Mouse (Mus musculus) heart, adult 2 months (tissue): ENCODE measurements at regions not wholly inside any gene's neighbourhood (a gene's known extent, or its start where the extent isn't known, plus 50 kb on each side); places are given as distances from the start of the nearest gene placed in this dataset.

Source experiments
- DNase-seq, 2 experiments: peaks; one replicate each; pipeline ENCODE4 v3.0.0; 2021
- H3K27ac ChIP-seq: fragments of 200-600 bp; 2 replicates; pipeline ENCODE4 v1.8.1; 2022
- H3K27me3 ChIP-seq: fragments of 200-500 bp; 2 replicates; pipeline ENCODE4 v1.6.1; 2012; ENCODE audit warnings: mild to moderate bottlenecking, low read length, inconsistent platforms, mixed read lengths; ENCODE audit not compliant: control insufficient read depth, insufficient read depth
- H3K36me3 ChIP-seq: fragments of 200-500 bp; 2 replicates; pipeline ENCODE4 v1.6.1; 2012; ENCODE audit warnings: low read length, inconsistent platforms; ENCODE audit not compliant: control insufficient read depth, insufficient read depth
- H3K4me1 ChIP-seq: fragments of 200-500 bp; 2 replicates; pipeline ENCODE4 v1.6.1; 2011; ENCODE audit warnings: low read length; ENCODE audit not compliant: control insufficient read depth, insufficient read depth
- H3K4me3 ChIP-seq: fragments of 200-600 bp; 2 replicates; pipeline ENCODE4 v1.8.1; 2022
- H3K79me2 ChIP-seq: fragments of 200-500 bp; replicated peaks from 2 replicates; pipeline ENCODE4 v1.6.1; 2012; ENCODE audit warnings: mild to moderate bottlenecking, inconsistent platforms, low read length, moderate library complexity, mixed read lengths; ENCODE audit not compliant: control insufficient read depth, insufficient read depth
- H3K9ac ChIP-seq: fragments of 200-500 bp; 2 replicates; pipeline ENCODE4 v1.6.1; 2012; ENCODE audit warnings: low read depth, mild to moderate bottlenecking, control low read depth, inconsistent platforms, low read length, mixed read lengths
- CTCF ChIP-seq: fragments of 200-600 bp; IDR thresholded peaks from 2 replicates; pipeline ENCODE4 v1.8.1; 2022; ENCODE audit warnings: antibody characterized with exemption, mild to moderate bottlenecking, moderate library complexity
- EP300 ChIP-seq: fragments of 200-500 bp; IDR thresholded peaks from 2 replicates; pipeline ENCODE4 v1.6.1; 2011; ENCODE audit warnings: low read depth, low read length, control low read depth; ENCODE audit not compliant: insufficient read depth
- POLR2A ChIP-seq: fragments of 200-500 bp; IDR thresholded peaks from 2 replicates; pipeline ENCODE4 v1.6.1; 2011; ENCODE audit warnings: mild to moderate bottlenecking, low read depth, low read length, control low read depth; ENCODE audit not compliant: insufficient read depth
- WGBS: fragments of 180-500 bp; shearing (Covaris S2); methylation state at CpG from one replicate; pipeline ENCODE4 v1.1.7; 2018; 5-methylcytosine and 5-hydroxymethylcytosine counted together
- intact Hi-C: fragments of 180-260 bp; cut with DNase I; formaldehyde crosslinking; loops from one replicate; pipeline ENCODE4 v1.15.1; 2025

DNA sequence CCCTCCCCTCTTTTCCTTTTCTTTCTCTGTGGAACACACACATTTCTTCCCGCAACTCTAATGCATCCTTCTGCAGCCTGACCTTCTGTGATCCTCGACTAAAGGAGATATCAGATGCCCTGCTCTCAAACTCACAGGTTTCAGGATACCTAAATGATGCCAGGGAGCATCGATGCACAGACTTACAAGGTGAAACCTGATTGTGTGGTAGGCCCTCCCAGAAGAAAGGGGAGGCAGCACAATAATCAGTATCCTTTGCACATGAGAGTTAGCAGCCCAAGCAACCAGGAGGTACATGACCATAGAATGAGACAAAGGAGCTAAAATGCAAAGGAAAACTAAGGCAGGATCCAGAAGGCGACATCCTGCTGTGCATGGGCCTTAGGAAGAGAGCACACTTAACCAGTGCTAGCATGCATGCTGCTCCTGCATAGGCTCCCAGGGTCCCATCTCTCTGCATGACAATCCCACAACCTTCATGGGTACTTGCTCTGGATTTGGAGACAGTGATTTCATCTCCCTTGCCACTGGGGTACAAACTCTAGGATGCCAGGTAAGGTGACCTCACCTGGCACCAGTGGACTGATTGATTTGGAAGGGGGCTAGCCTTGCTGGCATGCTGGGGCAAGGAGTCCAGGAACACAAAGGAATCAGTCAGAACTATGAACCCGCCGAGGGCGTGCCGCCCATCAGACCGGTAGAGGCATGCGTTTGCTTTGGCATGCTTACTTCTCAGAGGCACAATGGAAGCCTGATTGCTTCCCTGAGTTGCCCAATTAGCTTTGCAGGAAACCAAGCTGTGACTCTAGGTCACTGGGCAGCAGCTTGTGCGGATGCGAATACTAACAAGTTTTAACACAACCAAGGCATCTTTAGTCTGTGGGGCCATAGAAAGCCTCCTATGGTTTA, 1142.7 kb downstream of the Mrps31 start:
- no peaks in the 10 kb centered on the region for H3K79me2 ChIP-seq
- H3K4me1 ChIP-seq = no peaks in the 10 kb centered on the region
- no peaks in the 10 kb centered on the region for H3K27me3 ChIP-seq
- H3K27ac ChIP-seq = no peak overlapping the region
- H3K9ac ChIP-seq = no peak overlapping the region
- no peaks in the 10 kb centered on the region for H3K36me3 ChIP-seq
- peak in 1 of 2 experiments; percentile 4 for DNase-seq
- 74% methylated on average over 12 of the region's 12 CpGs for WGBS
- TF ChIP-seq POLR2A = no peak
- TF ChIP-seq EP300 = no peak
- TF ChIP-seq CTCF = no peak
- H3K4me3 ChIP-seq = no peak overlapping the region
- intact Hi-C loops = no loop called here

DNA sequence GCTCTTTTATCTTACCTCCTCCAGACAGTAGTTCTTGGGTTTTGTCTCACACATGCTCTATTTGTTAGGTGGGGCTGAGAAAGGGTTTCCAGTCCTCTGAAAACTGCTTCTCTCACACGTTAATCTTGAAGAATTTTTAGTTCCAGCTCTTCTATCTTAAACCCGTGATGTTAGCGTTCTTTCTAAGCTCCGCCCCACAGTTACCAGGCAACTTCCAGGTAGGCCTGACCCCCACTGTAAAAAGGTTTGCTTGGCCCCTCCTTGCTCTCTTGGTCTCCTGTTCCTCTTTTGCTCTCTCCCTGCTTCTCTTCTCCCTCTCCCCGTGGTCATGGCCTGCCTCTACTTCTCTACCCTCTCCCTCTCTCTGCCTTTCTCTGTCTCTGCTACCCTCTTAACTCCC, 1149.7 kb downstream of the Mrps31 start:
- Histone ChIP-seq H3K27ac (no peak overlapping the region), H3K27me3 (no peaks in the 10 kb centered on the region), H3K4me3 (no peak overlapping the region), H3K36me3 (no peaks in the 10 kb centered on the region), H3K4me1 (no peaks in the 10 kb centered on the region), H3K79me2 (no peaks in the 10 kb centered on the region), H3K9ac (no peak overlapping the region)
- no peak for DNase-seq
- TF ChIP-seq POLR2A (no peak), CTCF (no peak), EP300 (no peak)
- 77% methylated on average over 5 of the region's 5 CpGs for WGBS
- intact Hi-C loops = no loop called here

DNA sequence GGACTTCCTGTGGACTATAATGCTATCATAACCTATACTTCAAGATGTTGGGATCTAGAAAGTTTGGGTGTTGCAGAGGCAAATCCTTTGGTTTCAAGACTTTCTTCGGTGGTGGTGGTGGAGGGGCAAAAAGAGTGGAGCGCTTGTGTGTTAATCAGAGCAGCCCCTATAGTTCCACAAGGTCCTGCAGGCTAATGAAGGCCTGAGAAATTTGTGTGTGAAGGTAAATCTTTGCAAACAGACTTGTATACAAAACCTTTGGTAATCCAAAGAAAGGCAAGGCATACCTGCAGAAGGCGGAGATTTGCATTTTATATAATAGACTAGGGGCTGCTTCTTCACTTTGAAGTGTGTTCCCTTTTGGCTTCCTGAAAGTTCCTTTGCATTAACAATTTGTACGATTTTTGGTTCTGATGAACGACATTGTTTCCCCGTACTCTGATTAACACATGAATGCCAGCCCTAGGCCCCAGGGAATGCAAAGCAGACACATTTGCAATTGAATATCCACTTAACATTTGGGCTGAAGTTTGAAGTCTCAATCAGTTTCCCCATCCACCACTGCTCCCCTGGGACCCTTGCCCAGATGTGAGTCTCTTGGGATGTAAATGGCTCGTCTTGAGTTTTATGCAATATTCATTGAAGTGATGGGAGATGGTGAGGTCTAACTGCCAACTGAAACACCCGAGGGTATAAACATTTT, 1150.7 kb downstream of the Mrps31 start:
- H3K9ac ChIP-seq = no peak overlapping the region
- DNase-seq = no peak
- no peak overlapping the region for H3K27ac ChIP-seq
- no peak overlapping the region for H3K4me3 ChIP-seq
- no peaks in the 10 kb centered on the region for H3K4me1 ChIP-seq
- H3K79me2 ChIP-seq = no peaks in the 10 kb centered on the region
- WGBS = 56% methylated on average over 8 of the region's 8 CpGs
- intact Hi-C loops = no loop called here
- H3K27me3 ChIP-seq = no peaks in the 10 kb centered on the region
- H3K36me3 ChIP-seq = no peaks in the 10 kb centered on the region
- TF ChIP-seq POLR2A (no peak), EP300 (no peak), CTCF (no peak)

DNA sequence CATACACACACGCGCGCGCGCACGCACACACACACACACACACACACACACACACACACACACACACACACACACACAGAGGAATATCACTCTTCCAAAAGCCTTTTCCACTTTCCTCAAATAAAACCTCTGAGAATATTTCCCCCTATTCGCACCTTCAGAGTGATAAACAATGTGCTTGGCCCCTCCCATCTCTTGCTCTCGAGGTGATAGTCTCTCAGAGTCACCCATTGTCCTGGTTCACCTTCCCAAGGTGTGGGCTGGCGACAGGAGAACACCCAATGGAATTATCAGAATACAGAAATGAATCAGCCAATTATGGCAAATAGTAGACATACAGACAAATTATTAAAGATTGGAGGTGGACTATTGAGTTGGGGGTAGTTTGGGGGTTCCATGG, 1151.3 kb downstream of the Mrps31 start:
- H3K36me3 ChIP-seq = no peaks in the 10 kb centered on the region
- H3K4me1 ChIP-seq = no peaks in the 10 kb centered on the region
- intact Hi-C loops = no loop called here
- WGBS = 44% methylated on average over 9 of the region's 9 CpGs
- no peak overlapping the region for H3K9ac ChIP-seq
- no peak for TF ChIP-seq CTCF
- no peak for TF ChIP-seq POLR2A
- no peak for TF ChIP-seq EP300
- no peaks in the 10 kb centered on the region for H3K27me3 ChIP-seq
- DNase-seq = no peak
- H3K79me2 ChIP-seq = no peaks in the 10 kb centered on the region
- no peak overlapping the region for H3K4me3 ChIP-seq
- no peak overlapping the region for H3K27ac ChIP-seq

DNA sequence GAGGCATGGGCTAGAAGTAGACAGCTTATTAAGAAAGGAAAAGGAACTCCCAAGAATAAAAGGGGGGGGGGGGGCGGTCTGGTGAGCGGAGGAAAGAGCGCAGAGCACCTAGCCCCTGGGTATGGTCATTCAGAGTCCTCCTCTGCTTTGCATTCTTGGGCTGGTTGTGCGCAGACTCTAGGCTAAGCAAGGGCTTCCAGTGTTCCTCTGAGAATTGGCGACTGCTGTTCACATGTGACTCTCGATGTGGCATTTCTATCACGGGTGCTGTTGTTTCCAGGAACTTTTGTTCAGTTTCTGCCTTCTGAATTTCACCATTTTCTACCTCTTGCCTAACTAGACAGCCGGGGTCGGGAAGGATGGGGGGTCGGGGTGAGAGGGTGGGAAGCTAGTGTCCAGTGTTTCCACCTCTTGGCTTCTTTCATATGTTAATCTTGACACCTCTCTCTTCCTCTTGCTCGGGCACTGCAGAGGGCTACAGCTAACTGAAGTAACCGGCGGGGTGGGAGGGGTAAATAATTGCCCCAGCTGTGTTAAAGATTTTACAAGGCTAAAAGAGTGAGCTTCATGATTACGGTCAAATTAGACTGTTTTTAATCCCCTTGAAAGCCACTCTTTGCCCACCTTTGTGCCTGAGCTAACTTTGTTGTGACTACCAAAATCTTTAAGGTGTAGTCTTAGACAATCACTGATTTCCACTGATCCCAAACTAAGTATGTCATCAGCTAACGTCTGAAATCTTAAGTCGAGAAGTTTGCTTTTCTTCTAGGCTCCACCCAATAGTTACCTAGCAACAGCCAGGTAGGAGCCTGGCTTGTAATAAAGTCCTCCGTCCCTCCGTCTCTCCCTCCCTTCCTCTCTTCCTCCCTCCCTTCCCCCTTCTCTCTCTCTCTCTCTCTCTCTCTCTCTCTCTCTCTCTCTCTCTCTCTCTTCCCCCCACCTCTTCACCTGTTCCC, 1152.2 kb downstream of the Mrps31 start:
- Histone ChIP-seq H3K4me1 (no peaks in the 10 kb centered on the region), H3K79me2 (no peaks in the 10 kb centered on the region), H3K27ac (no peak overlapping the region), H3K4me3 (no peak overlapping the region), H3K36me3 (no peaks in the 10 kb centered on the region), H3K9ac (no peak overlapping the region), H3K27me3 (no peaks in the 10 kb centered on the region)
- TF ChIP-seq POLR2A (no peak), CTCF (no peak), EP300 (no peak)
- intact Hi-C loops = no loop called here
- WGBS = 12% methylated on average over 18 of the region's 18 CpGs
- DNase-seq = no peak
